Mouse (Mus musculus): ENCODE data around the gene Susd2.

Susd2 gene

GRCm38 (mm10) chr10:75625920-75626319 is 17.9 kb downstream of the Susd2 start:
- no peak for DNase-seq (ENCODE audit: low spot score)

GRCm38 (mm10) chr10:75620818-75621217 is 23.0 kb downstream of the Susd2 start:
- no peak for DNase-seq (ENCODE audit: low spot score)

- no peak for DNase-seq (ENCODE audit: low spot score)
Measured at GRCm38 (mm10) chr10:75616044-75616443, 27.8 kb downstream of the Susd2 start.

DNA sequence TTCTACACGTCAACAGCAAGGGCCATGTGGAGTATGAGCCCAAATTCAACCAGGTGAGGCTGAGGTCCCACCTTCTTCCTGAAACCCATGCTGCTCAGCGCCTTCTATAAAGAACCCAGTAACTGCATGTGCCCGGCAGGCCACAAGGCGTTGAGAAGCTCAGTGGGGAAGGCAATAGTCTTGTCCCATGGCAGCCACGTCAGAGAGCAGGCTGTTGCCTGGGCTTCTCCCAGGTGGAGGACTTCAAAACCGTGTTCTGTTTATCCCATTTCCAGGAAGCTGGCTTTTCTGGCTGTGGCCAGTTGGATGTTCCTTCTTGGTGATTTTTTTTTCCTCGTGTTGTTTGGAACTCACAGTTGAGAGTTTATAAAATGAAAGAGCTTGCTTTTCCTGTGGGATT is 33.3 kb downstream of the Susd2 start:
- DNase-seq (ENCODE audit: low spot score), result no peak

DNA sequence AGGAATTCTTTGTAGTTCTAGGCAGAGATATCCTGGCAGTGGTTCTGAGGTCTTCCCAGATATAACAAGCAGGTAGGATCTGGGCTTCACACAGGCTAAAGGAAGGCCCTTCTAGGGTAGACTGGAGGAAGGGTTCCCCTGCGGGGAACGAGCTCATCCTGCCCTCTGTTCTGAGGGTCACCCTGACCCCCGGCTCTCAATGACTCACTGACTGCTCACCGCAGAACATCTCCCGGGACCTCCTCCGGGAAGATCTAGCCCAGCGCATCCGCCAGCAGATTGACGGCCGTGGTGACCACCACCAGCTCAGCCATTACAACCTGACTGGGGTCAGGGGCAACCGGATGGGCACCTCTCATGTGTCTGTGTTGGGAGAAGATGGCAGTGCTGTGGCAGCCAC is 34.8 kb downstream of the Susd2 start:
- no peak for DNase-seq (ENCODE audit: low spot score)

DNA sequence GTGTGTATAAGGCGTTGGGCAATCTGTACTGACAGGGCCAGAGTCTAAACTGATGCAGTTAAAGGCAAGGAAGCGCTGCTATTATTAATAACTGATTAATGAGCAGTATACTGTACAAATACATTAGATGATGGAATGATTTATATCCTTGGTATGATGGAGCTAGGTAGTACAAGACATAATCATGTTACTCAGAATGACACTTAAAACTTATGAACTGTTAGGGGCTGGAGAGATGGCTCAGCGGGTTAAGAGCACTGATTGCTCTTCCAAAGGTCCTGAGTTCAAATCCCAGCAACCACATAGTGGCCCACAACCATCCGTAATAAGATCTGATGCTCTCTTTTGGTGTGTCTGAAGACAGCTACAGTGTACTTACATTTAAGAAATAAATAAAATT is 36.6 kb downstream of the Susd2 start:
- DNase-seq (ENCODE audit: low spot score), result no peak

- DNase-seq (ENCODE audit: low spot score), result no peak
Measured at GRCm38 (mm10) chr10:75605162-75605846, 38.5 kb downstream of the Susd2 start.

DNA sequence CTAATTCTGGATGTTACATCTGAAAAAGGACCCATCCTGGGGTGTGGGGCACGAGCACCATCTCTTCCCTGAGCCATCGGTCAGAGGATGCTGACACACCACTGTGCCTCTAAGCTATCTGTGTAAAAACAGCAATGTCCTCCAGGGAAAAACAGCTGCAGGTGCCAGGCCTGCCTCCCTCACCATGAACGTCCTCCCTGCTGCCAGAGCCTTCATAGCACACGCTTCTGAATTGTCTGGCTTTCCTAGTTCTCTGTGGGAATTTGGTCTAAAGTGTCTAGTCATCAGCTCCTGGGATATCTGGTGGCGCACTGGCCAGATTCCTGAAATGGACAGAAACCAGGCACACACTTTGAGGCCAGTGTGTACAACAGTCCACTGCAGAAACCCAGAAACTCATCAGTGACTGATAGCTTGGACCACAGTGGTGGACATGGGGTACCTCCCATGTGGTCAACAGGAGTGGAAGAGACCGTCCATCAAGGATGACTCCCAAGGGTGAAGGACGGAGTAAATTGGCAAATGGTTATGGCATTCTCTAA is 43.5 kb downstream of the Susd2 start:
- no peak for DNase-seq (ENCODE audit: low spot score)

DNA sequence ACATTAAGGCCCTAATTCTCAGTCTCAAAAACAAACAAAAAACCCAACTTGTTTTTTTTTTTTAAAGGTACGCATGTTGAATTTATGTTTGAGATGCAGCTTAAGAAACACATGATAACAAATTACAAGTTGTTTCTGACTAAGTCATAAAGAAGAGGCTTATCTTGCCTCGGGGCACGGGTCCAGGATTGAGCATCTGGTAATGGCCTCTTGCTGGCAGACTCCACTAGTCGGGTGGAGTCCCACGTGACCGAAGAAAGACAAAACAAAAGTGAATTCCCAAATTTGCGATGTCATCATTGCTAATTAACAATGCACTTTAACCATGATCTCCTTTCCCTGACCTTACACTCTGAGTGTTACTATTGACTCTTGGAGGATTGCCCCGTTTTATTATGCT is 47.8 kb downstream of the Susd2 start:
- no peak for DNase-seq (ENCODE audit: low spot score)

DNA sequence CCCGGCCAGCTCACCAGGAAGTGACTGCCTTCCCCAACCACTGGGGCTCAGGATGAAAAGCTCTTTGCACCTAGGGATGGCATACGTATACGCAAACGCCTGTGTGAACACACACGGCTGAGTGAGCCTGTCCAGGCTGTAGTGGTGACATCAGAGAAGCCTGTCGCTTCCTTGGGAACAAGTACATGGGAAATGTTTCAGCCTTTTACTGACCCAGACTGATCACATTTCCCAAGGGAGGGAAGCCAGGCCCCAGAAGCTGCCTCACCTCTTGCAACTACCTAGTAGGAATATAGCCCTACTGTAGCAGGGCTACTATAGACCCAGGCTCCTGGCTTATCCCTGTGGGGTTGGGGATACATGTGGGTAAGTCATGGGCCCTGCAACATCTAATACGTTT is 51.2 kb downstream of the Susd2 start:
- no peak for DNase-seq (ENCODE audit: low spot score)

- DNase-seq (ENCODE audit: low spot score), result no peak
Measured at GRCm38 (mm10) chr10:75591211-75591894, 52.5 kb downstream of the Susd2 start.

DNA sequence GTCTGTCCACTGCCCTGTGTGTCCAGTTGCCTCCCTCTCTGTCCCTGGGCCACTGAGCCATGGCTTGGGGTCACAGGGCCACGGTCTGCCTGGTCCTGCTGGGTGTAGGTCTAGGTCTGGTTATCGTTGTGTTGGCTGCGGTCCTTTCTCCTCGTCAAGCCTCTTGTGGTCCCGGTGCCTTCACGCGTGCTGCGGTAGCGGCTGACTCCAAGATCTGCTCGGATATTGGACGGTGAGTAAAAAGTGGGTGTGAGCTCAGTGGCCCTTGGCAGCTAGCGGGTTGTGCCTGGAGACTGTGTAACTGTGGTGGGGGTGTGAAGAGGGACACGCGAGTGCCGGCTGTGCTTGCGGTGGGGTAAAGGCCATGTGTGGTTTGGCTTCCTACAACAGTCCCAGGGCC is 54.2 kb downstream of the Susd2 start:
- no peak for DNase-seq (ENCODE audit: low spot score)

DNA sequence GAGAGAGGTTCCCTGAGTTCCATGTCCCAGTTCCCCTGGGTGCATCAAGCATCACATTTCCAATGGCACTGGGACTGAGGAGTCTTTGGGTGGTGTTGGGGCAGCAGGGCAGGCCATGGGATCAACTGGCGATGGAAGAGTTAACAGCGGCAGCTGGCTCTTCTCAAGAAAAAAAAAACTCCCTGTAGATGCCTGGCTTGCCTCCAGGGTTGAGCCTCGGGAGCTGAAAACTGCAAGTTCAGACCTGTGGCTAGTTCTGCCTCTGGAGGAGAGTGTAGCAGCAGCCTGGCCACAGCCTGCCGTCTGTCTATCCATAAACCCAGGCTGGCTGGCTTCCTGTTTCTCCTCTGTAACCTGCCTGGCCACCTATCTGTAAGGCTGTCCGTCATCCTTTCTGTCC is 54.7 kb downstream of the Susd2 start, which contains the start of gene Ggt5:
Gene Ggt5 (plus strand): TSS at position 212 of the 400 bp plus-strand sequence.
- no peak for DNase-seq (ENCODE audit: low spot score)

- DNase-seq (ENCODE audit: low spot score), result no peak
Measured at GRCm38 (mm10) chr10:75588336-75588735, 55.5 kb downstream of the Susd2 start.

GRCm38 (mm10) chr10:75587781-75588180 is 56.0 kb downstream of the Susd2 start:
- DNase-seq (ENCODE audit: low spot score), result no peak
